9 mouse cellular contexts compared by ENCODE assay signal in genomic region chr19:21570778-21571177, GRCm38 (mm10).
DNase-seq lines count a peak whose midpoint lies in the region; ATAC-seq and TF ChIP-seq lines count a peak whose summit lies in the region.
"Had no signal": no experiment of that assay in that cellular context is flagged by ENCODE, and none has a peak within 500 bp of the region (broad histone marks: within the 10 kb centered on the region; RNA-seq: fewer than 3 reads in every experiment).

No protein-coding gene starts in this region.

- H3K27me3 ChIP-seq in heart, embryonic 10.5 days (ENCODE audit: insufficient read depth, poor library complexity, severe bottlenecking): no peaks in the 10 kb centered on the region
- H3K27me3 ChIP-seq in heart, postnatal 0 days (ENCODE audit: control insufficient read depth, insufficient read depth, low read length): no peaks in the 10 kb centered on the region
- H3K27me3 ChIP-seq in midbrain, embryonic 12.5 days: no peaks in the 10 kb centered on the region
- no peaks in the 10 kb centered on the region for H3K27me3 ChIP-seq in stomach, postnatal 0 days (ENCODE audit: control insufficient read depth, insufficient read depth, low read length)
- H3K27me3 ChIP-seq: liver, embryonic 12.5 days had no signal

- no peaks in the 10 kb centered on the region for H3K9me3 ChIP-seq in heart, embryonic 10.5 days
- H3K9me3 ChIP-seq in heart, postnatal 0 days (replicated peaks; ENCODE audit: control insufficient read depth, low read length): no peaks in the 10 kb centered on the region
- no peaks in the 10 kb centered on the region for H3K9me3 ChIP-seq in midbrain, embryonic 12.5 days
- no peaks in the 10 kb centered on the region for H3K9me3 ChIP-seq in stomach, postnatal 0 days (ENCODE audit: control insufficient read depth, low read length)
- H3K9me3 ChIP-seq: liver, embryonic 12.5 days had no signal

- no peaks in the 10 kb centered on the region for H3K36me3 ChIP-seq in heart, embryonic 10.5 days
- no peaks in the 10 kb centered on the region for H3K36me3 ChIP-seq in heart, postnatal 0 days (replicated peaks; ENCODE audit: control insufficient read depth, insufficient read depth, low read length)
- no peaks in the 10 kb centered on the region for H3K36me3 ChIP-seq in midbrain, embryonic 12.5 days
- H3K36me3 ChIP-seq in stomach, postnatal 0 days (ENCODE audit: control insufficient read depth, insufficient read depth, low read length): no peaks in the 10 kb centered on the region
- H3K36me3 ChIP-seq: liver, embryonic 12.5 days had no signal

- no peak for TF ChIP-seq CTCF in heart, postnatal 0 days (IDR thresholded peaks at IDR 0.05; ENCODE audit: low read depth)
- TF ChIP-seq CTCF in stomach, postnatal 0 days (IDR thresholded peaks at IDR 0.05; ENCODE audit: low read depth): no peak

- no peak for TF ChIP-seq EP300 in heart, postnatal 0 days (IDR thresholded peaks at IDR 0.05; ENCODE audit: low read depth)
- TF ChIP-seq EP300 in stomach, postnatal 0 days (optimal IDR thresholded peaks at IDR 0.05): no peak

- no peak overlapping the region; the same call in 1 of the 2 replicates for H3K27ac ChIP-seq in heart, embryonic 10.5 days
- H3K27ac ChIP-seq in heart, postnatal 0 days (ENCODE audit: low read depth): peak overlapping the region; percentile 81
- H3K27ac ChIP-seq in midbrain, embryonic 12.5 days (replicated peaks): no peak overlapping the region
- no peak overlapping the region for H3K27ac ChIP-seq in stomach, postnatal 0 days (replicated peaks)
- H3K27ac ChIP-seq: liver, embryonic 12.5 days had no signal

- DNase-seq in heart, embryonic 10.5 days (ENCODE audit: low spot score): peak; percentile 81
- DNase-seq in heart, adult 9 months (ENCODE audit: low spot score in 2 of 2): no peak
- DNase-seq in brain, adult 2 months (ENCODE audit: low read depth, low spot score): peak; percentile 49
- peak; percentile 49 for DNase-seq in heart, postnatal 0 days (ENCODE audit: low spot score)
- no peak for DNase-seq in thymus, postnatal 25 days
- no peak for DNase-seq in kidney, adult 8-10 months
- no peak for DNase-seq in stomach, postnatal 0 days (ENCODE audit: low spot score)

- H3K9ac ChIP-seq in heart, postnatal 0 days (replicated peaks; ENCODE audit: low read depth, low read length): no peak overlapping the region
- H3K9ac ChIP-seq in midbrain, embryonic 12.5 days (replicated peaks): no peak overlapping the region
- no peak overlapping the region for H3K9ac ChIP-seq in stomach, postnatal 0 days (ENCODE audit: low read length)
- H3K9ac ChIP-seq: liver, embryonic 12.5 days had no signal

- peaks cover 11% of the 10 kb centered on the region; the same call in 1 of the 2 replicates for H3K4me1 ChIP-seq in heart, embryonic 10.5 days
- peaks cover 23% of the 10 kb centered on the region for H3K4me1 ChIP-seq in heart, postnatal 0 days (ENCODE audit: control insufficient read depth, insufficient read depth)
- peaks cover 2% of the 10 kb centered on the region; the same call in 1 of the 2 replicates for H3K4me1 ChIP-seq in midbrain, embryonic 12.5 days
- no peaks in the 10 kb centered on the region for H3K4me1 ChIP-seq in stomach, postnatal 0 days (replicated peaks; ENCODE audit: control insufficient read depth, insufficient read depth)

- H3K4me3 ChIP-seq in heart, embryonic 10.5 days: no peak overlapping the region
- no peak overlapping the region for H3K4me3 ChIP-seq in heart, postnatal 0 days (ENCODE audit: low read depth, low read length)
- H3K4me3 ChIP-seq in midbrain, embryonic 12.5 days: no peak overlapping the region
- no peak overlapping the region for H3K4me3 ChIP-seq in stomach, postnatal 0 days (ENCODE audit: low read depth, low read length)
- H3K4me3 ChIP-seq: liver, embryonic 12.5 days had no signal

- no peak overlapping the region for H3K4me2 ChIP-seq in heart, postnatal 0 days (ENCODE audit: low read depth, low read length)
- H3K4me2 ChIP-seq in midbrain, embryonic 12.5 days (replicated peaks): no peak overlapping the region
- no peak overlapping the region for H3K4me2 ChIP-seq in stomach, postnatal 0 days (replicated peaks; ENCODE audit: low read depth)

- WGBS in heart, embryonic 10.5 days: 36% methylated on average over 8 of the region's 8 CpGs
- WGBS in heart, postnatal 0 days: 37% methylated on average over 8 of the region's 8 CpGs
- WGBS in midbrain, embryonic 12.5 days: 40% methylated on average over 8 of the region's 8 CpGs
- WGBS in stomach, postnatal 0 days: 54% methylated on average over 8 of the region's 8 CpGs

- ATAC-seq in heart, postnatal 0 days (ENCODE audit: insufficient read depth, low read depth): peak; percentile 56
- ATAC-seq in midbrain, embryonic 12.5 days (ENCODE audit: low FRiP score, low read depth): peak; percentile 59; the same call in 1 of the 2 replicates
- no peak for ATAC-seq in stomach, postnatal 0 days (ENCODE audit: low FRiP score, low TSS enrichment)

Comparison
In these comparisons a context has a peak if more than half of its experiments do, and no peak if none do; other contexts are left out.
1. DNase-seq: peak in heart, embryonic 10.5 days (single experiment), brain, adult 2 months (single experiment) and heart, postnatal 0 days (single experiment); none in heart, adult 9 months (0 of 2), thymus, postnatal 25 days (single experiment), kidney, adult 8-10 months (0 of 2) and stomach, postnatal 0 days (single experiment).